Mouse (Mus musculus) midbrain, embryonic 10.5 days (tissue): ENCODE data around the gene 4931428F04Rik. TPM values are rescaled to one million over a fixed set of nuclear protein-coding genes. Genes with fewer than 3 reads are reported as not detected.

ENCODE experiments used
- DNase-seq: peaks from one replicate; pipeline ENCODE4 v3.0.0-alpha.2; 2017; ENCODE audit warnings: low spot score
- H3K27ac ChIP-seq: fragments of 300-500 bp; sonication (generic); replicated peaks from 2 replicates; pipeline ENCODE4 v1.5.1; 2016; ENCODE audit warnings: mild to moderate bottlenecking
- H3K27me3 ChIP-seq: fragments of 300-500 bp; sonication (generic); 2 replicates; pipeline ENCODE4 v1.6.1; 2016; ENCODE audit warnings: low read depth, mild to moderate bottlenecking; ENCODE audit not compliant: poor library complexity, severe bottlenecking
- H3K36me3 ChIP-seq: fragments of 300-500 bp; sonication (generic); 2 replicates; pipeline ENCODE4 v1.6.1; 2016; ENCODE audit warnings: mild to moderate bottlenecking, moderate library complexity
- H3K4me1 ChIP-seq: fragments of 300-500 bp; sonication (generic); 2 replicates; pipeline ENCODE4 v1.6.1; 2016
- H3K4me3 ChIP-seq: fragments of 300-500 bp; sonication (generic); 2 replicates; pipeline ENCODE4 v1.5.1; 2016; ENCODE audit warnings: mild to moderate bottlenecking, moderate library complexity
- H3K9me3 ChIP-seq: fragments of 300-500 bp; sonication (generic); replicated peaks from 2 replicates; pipeline ENCODE4 v1.6.1; 2016; ENCODE audit warnings: mild to moderate bottlenecking
- WGBS: fragments of 180-500 bp; shearing (Covaris S2); methylation state at CpG from one replicate; pipeline ENCODE4 v1.1.7; 2016; 5-methylcytosine and 5-hydroxymethylcytosine counted together
- polyA plus RNA-seq: library from polyadenylated mRNA; unstranded; fragments of >200 nt; fragmentation: Nextera tagmentation; extraction: Ambion mirVana; gene quantifications from 2 replicates; pipeline ENCODE4 v1.2.1, GENCODE M21; 2016

4931428F04Rik gene
- 26.4 and 36.8 TPM in 2 replicates for polyA plus RNA-seq

DNA sequence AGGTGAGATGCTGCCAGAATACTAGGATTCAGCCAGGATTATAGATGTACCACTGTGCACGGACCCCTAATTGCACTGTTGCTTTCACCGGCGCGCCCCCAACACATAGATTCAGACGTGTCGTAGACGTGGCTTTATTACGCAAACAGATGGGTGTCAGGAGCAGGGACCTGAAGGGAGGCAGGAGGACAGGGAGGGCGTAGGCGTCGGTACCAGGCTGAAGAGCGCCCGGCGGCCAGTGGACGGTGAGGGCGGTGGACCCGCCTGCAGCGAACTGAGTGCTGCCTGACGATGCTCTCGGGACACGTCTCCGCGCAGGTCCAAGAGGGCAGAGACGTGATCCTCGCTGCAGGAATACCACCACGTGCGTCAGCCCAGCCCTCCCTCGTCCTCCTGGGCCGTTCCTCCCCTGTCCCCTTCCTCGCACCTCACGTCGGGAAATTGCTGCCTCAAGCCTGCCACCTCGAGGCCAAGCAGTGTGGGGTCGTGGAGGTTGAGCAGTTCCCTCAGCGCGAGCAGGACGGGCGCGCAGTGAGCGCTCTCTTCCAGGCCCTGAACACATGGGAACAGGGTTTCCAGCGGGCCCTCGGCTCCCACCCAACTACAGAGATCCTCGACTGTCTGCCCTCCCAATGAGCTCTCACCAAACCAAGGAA lies at the start of gene 4931428F04Rik:
TSS of gene 4931428F04Rik (minus strand) at position 60 of the 656 bp plus-strand sequence.
- DNase-seq, result peak; percentile 74
- peak within 1 kb of the TSS; percentile 63 for H3K4me3 ChIP-seq
- peaks cover 42% of the 10 kb centered on the region for H3K27me3 ChIP-seq
- peak within 1 kb of the TSS; percentile 95 for H3K27ac ChIP-seq
- H3K36me3 ChIP-seq, result peaks cover 9% of the 10 kb centered on the region
- H3K9me3 ChIP-seq, result no peaks in the 10 kb centered on the region
- WGBS, result 3% methylated on average over 43 of the region's 43 CpGs
- peaks cover 47% of the 10 kb centered on the region for H3K4me1 ChIP-seq

DNA sequence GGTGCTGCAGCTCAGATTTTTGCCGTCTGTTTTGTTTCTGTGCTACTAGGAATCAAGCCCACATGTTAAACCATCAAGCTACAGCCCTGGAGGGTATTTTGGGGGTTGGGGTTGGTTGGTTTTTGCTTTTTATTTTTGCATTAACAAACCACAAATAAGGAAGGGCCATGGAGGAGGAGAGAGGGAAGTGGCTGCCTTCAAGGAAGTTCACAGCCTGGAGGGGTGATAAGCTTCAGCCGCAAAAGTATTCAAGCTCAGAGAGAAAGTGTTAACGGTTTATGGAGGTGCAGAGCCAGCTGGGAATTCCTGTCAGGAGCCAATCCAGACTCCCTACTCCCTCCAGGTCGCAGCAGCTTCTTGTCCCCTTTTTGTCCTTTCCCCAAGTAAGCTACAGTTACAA lies 49.3 kb upstream of the 4931428F04Rik start:
- H3K9me3 ChIP-seq, result no peaks in the 10 kb centered on the region
- no peak for DNase-seq
- 0 out of 2 replicates have a peak, but pooled peaks cover 4% of the 10 kb centered on the region for H3K4me1 ChIP-seq
- no peak overlapping the region for H3K4me3 ChIP-seq
- WGBS, result 66% methylated on average over 4 of the region's 4 CpGs
- no peak overlapping the region for H3K27ac ChIP-seq
- H3K36me3 ChIP-seq, result peaks cover 47% of the 10 kb centered on the region
- peaks cover 14% of the 10 kb centered on the region for H3K27me3 ChIP-seq

DNA sequence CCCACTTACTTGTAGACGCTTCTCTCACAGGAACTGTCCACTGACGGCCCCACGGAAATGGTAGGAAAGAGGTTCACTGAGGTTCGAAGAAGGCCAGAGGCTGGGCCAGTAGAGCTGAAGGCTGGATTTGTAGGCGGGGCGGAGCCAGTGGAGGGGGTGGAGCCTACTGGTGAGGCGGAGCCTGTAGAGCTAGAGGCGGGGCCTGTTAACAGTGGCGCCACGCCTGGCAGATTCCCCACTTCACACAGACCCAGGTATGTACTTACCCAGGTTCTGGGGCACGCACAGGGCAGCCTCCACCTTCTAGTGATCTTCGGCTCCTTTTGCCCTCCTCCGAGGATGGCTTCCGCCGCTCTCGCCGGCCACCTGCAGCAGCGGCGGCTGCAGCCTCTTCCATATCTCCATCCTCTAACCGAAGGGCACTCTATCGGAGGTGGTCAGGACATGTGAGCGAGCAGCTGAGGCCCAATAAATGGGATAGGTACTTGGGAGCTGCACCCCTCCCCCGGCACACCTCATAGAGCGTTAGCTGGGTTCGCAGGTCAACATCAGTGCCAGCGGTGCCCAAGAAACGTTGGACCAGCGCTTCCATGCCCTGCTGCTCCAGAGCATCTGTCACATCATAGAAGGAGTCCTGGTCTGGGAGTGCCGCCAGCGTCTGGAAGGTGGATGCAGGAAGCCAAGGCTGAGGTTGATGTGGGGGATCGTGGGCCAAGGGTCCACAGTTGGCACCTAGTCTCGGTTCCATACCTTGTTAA lies 46.9 kb upstream of the 4931428F04Rik start:
- 49% methylated on average over 32 of the region's 32 CpGs for WGBS
- Histone ChIP-seq H3K4me3 (no peak overlapping the region; the same call in 1 of the 2 replicates), H3K4me1 (0 out of 2 replicates have a peak, but pooled peaks cover 4% of the 10 kb centered on the region), H3K9me3 (no peaks in the 10 kb centered on the region), H3K36me3 (peaks cover 71% of the 10 kb centered on the region), H3K27ac (no peak overlapping the region), H3K27me3 (peaks cover 14% of the 10 kb centered on the region)
- DNase-seq, result no peak

DNA sequence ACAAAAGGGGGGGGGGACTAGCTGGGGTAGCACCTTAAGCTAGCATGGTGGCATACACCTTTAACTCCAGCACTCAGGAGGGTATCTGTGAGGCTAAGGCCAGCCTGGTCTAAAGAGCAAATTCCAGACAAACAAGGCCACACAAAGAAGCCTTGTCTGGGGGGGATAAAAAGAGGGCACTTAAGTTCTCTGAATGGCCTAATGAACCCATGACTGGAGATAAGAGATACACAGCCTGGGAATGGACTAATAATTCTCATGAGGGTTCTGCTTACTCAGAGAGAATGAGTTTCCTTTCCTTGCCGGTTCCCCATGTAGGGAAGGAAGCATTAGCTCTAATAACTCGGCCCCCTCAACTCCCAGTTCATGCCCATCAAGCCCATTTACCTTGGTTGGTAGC lies 42.9 kb upstream of the 4931428F04Rik start:
- H3K4me1 ChIP-seq, result peaks cover 6% of the 10 kb centered on the region
- 93% methylated on average over 2 of the region's 2 CpGs for WGBS
- H3K9me3 ChIP-seq, result no peaks in the 10 kb centered on the region
- peaks cover 10% of the 10 kb centered on the region for H3K27me3 ChIP-seq
- no peak overlapping the region for H3K27ac ChIP-seq
- DNase-seq, result no peak
- peaks cover 98% of the 10 kb centered on the region for H3K36me3 ChIP-seq
- H3K4me3 ChIP-seq, result no peak overlapping the region

DNA sequence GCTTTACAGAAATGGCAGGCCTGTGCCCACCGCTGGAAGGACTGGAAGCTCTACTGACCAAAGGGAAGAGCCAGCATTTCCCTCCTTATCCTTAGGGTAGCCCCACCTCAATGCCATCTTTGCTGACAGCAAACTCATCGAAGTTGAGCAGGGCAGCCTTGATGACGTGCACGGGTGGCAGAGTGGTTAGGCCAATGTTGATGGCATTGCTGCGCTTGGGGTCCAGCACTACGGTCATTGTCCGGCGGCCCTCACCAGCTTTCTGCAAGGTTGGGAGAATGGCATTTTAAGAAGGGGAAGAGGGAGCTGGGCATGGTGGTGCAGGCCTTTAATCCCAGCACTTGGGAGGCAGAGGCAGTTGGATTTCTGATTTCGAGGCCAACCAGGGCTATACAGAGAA lies 42.3 kb upstream of the 4931428F04Rik start:
- Histone ChIP-seq H3K4me3 (no peak overlapping the region), H3K36me3 (peaks cover 92% of the 10 kb centered on the region), H3K9me3 (no peaks in the 10 kb centered on the region), H3K27me3 (peaks cover 4% of the 10 kb centered on the region), H3K4me1 (peaks cover 12% of the 10 kb centered on the region), H3K27ac (no peak overlapping the region)
- 95% methylated on average over 9 of the region's 9 CpGs for WGBS
- DNase-seq, result no peak

DNA sequence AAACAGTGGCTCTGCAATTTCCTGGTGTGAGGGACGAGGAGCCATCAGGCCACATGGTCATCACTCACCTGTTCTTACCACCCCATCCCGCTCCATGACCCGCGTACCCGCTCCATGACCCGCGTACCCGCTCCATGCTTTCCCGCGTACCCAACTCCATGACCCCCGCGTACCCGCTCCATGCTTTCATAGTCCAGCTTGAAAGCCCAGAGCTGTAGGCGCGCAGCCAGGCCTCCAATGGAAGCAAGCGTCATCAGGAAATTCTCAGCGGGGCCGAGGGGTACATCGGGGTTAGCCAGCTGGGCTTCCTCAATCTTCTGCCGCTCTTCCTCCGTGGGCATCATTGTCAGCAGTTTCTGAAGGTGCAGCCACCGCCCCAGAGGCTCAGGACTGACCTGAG lies 41.8 kb upstream of the 4931428F04Rik start:
- Histone ChIP-seq H3K27me3 (no peaks in the 10 kb centered on the region), H3K27ac (no peak overlapping the region)
- 92% methylated on average over 22 of the region's 22 CpGs for WGBS

DNA sequence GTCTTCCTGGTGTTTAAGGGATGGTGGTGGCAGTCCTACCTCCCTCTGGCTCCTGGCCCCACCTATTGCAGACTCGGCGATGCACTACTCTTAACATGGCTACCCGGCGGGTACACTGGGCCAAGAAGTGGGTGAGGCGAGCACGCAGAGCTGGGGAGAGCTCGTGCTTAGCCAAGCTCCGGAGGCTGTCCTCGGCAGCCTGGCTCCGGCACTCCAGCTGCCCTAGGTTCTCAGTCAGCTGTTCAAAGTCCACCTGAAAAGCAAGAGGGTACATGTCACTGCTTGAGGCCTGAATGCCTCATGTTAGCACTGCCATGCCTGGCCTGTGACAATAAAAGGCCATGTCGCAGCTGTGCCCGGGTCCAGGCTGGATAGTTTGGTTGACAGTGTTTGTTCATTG lies 40.7 kb upstream of the 4931428F04Rik start:
- no peaks in the 10 kb centered on the region for H3K9me3 ChIP-seq
- H3K4me3 ChIP-seq, result no peak overlapping the region
- H3K4me1 ChIP-seq, result peaks cover 17% of the 10 kb centered on the region
- DNase-seq, result no peak
- 95% methylated on average over 12 of the region's 12 CpGs for WGBS
- H3K36me3 ChIP-seq, result peaks cover 76% of the 10 kb centered on the region
- H3K27ac ChIP-seq, result no peak overlapping the region
- H3K27me3 ChIP-seq, result no peaks in the 10 kb centered on the region

More for the DNA sequence above, 41.8 kb upstream of the 4931428F04Rik start:
- Histone ChIP-seq H3K36me3 (peaks cover 88% of the 10 kb centered on the region), H3K4me1 (peaks cover 11% of the 10 kb centered on the region), H3K4me3 (no peak overlapping the region), H3K9me3 (no peaks in the 10 kb centered on the region)
- DNase-seq, result no peak

DNA sequence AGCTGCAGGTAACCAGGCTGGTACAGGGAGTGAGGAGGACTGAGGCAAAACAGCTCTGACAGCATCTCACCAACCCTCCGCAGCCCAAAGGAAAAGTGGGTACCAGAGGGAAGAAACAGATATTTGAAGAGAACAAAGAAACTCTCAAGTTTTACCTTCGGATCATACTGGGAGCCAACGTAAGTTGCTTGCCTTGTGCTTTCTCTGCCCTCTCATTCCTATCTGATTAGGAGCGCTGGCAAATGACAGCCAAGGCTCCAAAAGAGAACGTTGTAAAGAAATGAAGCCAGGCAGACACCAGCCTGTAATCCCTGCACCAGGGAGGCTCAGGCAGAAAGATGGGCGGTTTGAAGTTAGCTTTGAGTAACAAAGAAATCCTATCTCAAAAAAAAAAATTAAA lies 37.3 kb upstream of the 4931428F04Rik start:
- H3K27me3 ChIP-seq, result no peaks in the 10 kb centered on the region
- DNase-seq, result no peak
- peaks cover 53% of the 10 kb centered on the region for H3K36me3 ChIP-seq
- peak overlapping the region; percentile 88 for H3K4me3 ChIP-seq
- H3K4me1 ChIP-seq, result peaks cover 28% of the 10 kb centered on the region
- H3K9me3 ChIP-seq, result no peaks in the 10 kb centered on the region
- peak overlapping the region; percentile 86 for H3K27ac ChIP-seq
- 46% methylated on average over 6 of the region's 6 CpGs for WGBS

DNA sequence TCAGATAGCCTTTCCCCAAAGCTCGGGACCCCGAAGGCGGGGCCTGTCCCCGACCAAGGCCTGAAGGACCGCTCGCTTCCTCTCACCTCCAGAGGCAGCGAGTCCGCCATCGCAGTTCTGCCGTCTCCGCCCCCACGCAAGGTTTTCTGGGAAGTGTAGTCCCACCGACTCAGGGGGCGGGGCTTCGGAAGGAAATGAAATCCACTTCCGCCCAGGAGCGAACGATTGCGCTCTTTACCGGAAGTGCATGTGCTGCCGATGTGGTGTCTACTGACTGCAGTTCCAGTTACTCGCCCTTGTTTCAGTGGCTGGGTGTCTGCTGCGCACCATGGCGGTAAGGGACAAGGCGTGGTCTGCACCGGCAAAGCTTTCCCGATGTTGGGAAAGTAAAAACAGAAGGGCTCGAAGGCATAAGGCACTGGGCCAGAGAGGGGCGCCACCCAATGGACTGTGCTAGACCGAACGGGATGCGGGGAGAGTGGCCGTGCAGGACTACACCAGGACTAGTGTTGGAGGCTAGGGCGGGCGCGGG lies 36.5 kb upstream of the 4931428F04Rik start, which contains the start of the genes Lrrc29 and Tmem208:
TSS of gene Lrrc29 (minus strand) at position 138 of the 532 bp plus-strand sequence.
TSS of gene Tmem208 (plus strand) at position 214 of the 532 bp plus-strand sequence.
- peaks cover 28% of the 10 kb centered on the region for H3K4me1 ChIP-seq
- no peaks in the 10 kb centered on the region for H3K27me3 ChIP-seq
- no peaks in the 10 kb centered on the region for H3K9me3 ChIP-seq
- peaks cover 52% of the 10 kb centered on the region for H3K36me3 ChIP-seq
- under 1% methylated on average over 36 of the region's 36 CpGs for WGBS
- peak within 1 kb of the TSS; percentile 88 for H3K4me3 ChIP-seq
- DNase-seq, result peak; percentile 97
- H3K27ac ChIP-seq, result peak within 1 kb of the TSS; percentile 86

DNA sequence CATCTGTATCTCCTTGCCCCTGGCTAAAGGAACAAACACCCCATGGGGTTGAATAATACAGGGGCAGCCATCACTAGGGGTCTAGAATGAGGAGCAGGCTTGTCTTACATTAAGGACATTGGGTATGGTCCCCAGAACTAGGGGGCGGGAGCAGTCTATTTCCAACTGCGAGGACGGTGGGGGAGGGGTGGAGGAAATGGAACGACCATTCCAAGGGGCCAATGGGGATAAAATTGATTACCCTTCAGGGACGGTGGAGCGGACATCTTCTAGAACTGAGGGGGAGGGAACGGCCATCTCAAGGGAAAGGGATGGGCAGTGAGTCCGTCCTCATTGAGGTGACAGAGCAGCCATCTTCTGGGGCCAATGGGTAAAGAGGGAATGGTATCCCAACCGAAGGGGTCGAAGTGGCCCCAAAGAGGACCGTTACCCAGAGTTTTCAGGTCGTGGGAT lies 36.0 kb upstream of the 4931428F04Rik start:
- H3K9me3 ChIP-seq, result no peaks in the 10 kb centered on the region
- DNase-seq, result no peak
- H3K36me3 ChIP-seq, result peaks cover 47% of the 10 kb centered on the region
- H3K4me1 ChIP-seq, result peaks cover 28% of the 10 kb centered on the region
- peak overlapping the region; percentile 86 for H3K27ac ChIP-seq
- H3K4me3 ChIP-seq, result peak overlapping the region; percentile 88
- WGBS, result 0% methylated on average over 12 of the region's 12 CpGs
- no peaks in the 10 kb centered on the region for H3K27me3 ChIP-seq

DNA sequence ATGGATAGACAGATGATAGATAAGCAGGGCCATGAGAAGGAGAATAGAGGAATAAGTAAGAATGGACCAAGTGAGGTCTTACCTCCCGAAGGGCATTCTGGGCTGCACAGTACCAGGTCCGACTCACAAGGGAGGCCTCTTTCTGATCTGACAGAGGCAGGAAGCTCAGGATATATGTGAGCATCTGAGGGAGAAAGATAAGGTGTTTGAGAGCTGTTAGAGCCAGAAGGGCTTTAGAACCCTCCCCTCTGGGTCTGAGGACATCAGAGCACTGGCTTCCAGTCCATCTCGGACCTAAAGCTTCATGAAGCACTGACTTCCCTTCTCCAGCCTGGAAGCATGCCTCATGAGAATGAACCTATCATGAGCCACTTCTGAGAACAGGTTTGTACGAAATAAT lies 33.5 kb upstream of the 4931428F04Rik start:
- H3K9me3 ChIP-seq, result no peaks in the 10 kb centered on the region
- 86% methylated on average over 4 of the region's 4 CpGs for WGBS

DNA sequence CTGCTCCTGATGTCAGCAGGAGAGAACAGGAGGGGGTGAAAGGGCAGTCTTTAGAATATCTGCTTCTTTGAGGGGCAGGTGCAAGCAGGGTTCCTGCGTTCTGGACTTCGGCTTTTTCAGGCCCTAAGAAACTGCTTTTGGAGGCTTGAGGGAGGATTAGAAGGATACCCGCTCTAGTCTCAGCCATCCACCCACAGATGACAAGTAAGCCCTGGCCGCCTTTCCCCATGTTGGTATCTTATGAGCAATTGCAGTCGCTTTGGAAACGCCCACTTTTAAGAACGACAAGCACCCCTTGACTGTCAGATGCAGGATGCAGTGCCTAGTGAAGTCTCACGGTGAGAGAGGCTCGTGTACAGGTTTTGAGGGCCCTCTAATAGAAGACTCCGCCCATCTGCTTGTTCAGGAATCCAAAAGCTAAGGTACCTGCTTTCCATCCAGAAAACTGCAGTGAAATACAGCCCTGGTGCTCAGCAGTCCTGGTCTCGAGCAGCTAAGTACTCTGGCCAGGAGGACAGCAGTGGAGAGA lies 29.1 kb upstream of the 4931428F04Rik start:
- no peak overlapping the region for H3K27ac ChIP-seq
- peaks cover 82% of the 10 kb centered on the region for H3K36me3 ChIP-seq
- H3K4me3 ChIP-seq, result no peak overlapping the region
- 83% methylated on average over 11 of the region's 11 CpGs for WGBS
- DNase-seq, result no peak
- no peaks in the 10 kb centered on the region for H3K27me3 ChIP-seq
- H3K9me3 ChIP-seq, result no peaks in the 10 kb centered on the region
- H3K4me1 ChIP-seq, result 0 out of 2 replicates have a peak, but pooled peaks cover 3% of the 10 kb centered on the region

More for the DNA sequence above, 33.5 kb upstream of the 4931428F04Rik start:
- no peak overlapping the region for H3K27ac ChIP-seq
- no peak overlapping the region for H3K4me3 ChIP-seq
- no peaks in the 10 kb centered on the region for H3K27me3 ChIP-seq
- H3K36me3 ChIP-seq, result peaks cover 43% of the 10 kb centered on the region
- DNase-seq, result no peak
- peaks cover 28% of the 10 kb centered on the region for H3K4me1 ChIP-seq
